Mouse (Mus musculus): ENCODE results near the gene Coa5. TPM values are rescaled to one million over a fixed set of nuclear protein-coding genes. Genes with fewer than 3 reads are reported as not detected.

Gene Coa5
- polyA plus RNA-seq, 1 experiment from 2014 or later, result 60.4 TPM

GRCm38 (mm10) chr1:37384304-37384703 is 45.6 kb downstream of the Coa5 start:
- WGBS, result 93% methylated on average over 3 of the region's 3 CpGs
- Histone ChIP-seq H3K4me3 (ENCODE audit: low read length) (no peak overlapping the region), H3K9me3 (ENCODE audit: control insufficient read depth, low read length) (no peaks in the 10 kb centered on the region), H3K27ac (ENCODE audit: low read depth, low read length) (no peak overlapping the region), H3K36me3 (ENCODE audit: control insufficient read depth, insufficient read depth, low read length) (peaks cover 15% of the 10 kb centered on the region), H3K4me2 (ENCODE audit: low read length) (no peak overlapping the region), H3K27me3 (replicated peaks; ENCODE audit: control insufficient read depth, insufficient read depth, low read length) (no peaks in the 10 kb centered on the region), H3K4me1 (ENCODE audit: control insufficient read depth, insufficient read depth, low read depth, low read length) (no peaks in the 10 kb centered on the region), H3K9ac (ENCODE audit: low read depth, low read length) (no peak overlapping the region)
- ATAC-seq, result no peak

DNA sequence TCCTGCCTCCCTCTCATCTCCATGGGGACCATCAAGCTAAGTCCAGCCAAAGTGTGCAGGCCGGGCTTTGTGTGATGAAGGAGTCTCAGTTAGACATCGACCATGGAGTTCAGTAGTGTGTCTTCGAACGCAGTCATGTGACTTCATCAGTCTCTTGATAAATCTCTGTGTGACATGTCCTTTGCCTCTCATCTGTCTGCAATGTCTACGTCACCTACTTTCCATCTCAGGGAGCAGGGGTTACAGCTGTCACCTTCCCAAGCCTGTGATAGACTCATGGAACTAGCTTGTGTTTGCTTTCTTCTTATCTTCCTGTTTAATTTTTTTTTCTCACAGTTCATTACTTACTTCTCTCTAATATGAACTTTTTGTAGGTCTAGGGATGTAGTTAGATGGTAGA is 49.0 kb downstream of the Coa5 start:
- H3K9ac ChIP-seq (ENCODE audit: low read depth, low read length), result no peak overlapping the region
- no peak overlapping the region for H3K27ac ChIP-seq (ENCODE audit: low read depth, low read length)
- H3K36me3 ChIP-seq (ENCODE audit: control insufficient read depth, insufficient read depth, low read length), result peaks cover 6% of the 10 kb centered on the region
- 92% methylated on average over 5 of the region's 5 CpGs for WGBS
- no peaks in the 10 kb centered on the region for H3K4me1 ChIP-seq (ENCODE audit: control insufficient read depth, insufficient read depth, low read depth, low read length)
- no peak for ATAC-seq
- no peak overlapping the region for H3K4me2 ChIP-seq (ENCODE audit: low read length)
- no peaks in the 10 kb centered on the region for H3K27me3 ChIP-seq (replicated peaks; ENCODE audit: control insufficient read depth, insufficient read depth, low read length)
- H3K4me3 ChIP-seq (ENCODE audit: low read length), result no peak overlapping the region
- no peaks in the 10 kb centered on the region for H3K9me3 ChIP-seq (ENCODE audit: control insufficient read depth, low read length)

DNA sequence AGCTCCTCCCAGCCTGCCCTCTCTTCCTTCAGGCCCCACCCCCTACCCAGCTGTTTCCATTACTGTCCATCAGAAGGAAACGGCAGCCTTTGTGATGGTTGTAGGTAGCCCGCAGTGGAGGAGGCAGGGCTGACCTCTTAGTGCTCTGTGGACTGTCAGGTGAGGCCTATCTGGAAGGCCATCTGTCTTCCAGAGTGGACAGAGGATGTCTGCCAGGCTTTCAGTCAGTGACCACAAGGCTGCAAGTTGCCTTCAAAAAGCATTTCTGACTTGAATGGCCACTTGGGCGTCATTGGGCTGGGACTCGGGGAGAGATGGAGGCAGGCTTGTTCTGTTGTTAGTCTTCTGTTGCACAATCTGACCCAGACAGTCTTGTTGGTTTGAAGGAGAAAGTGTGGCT is 50.4 kb downstream of the Coa5 start:
- Histone ChIP-seq H3K4me2 (ENCODE audit: low read length) (no peak overlapping the region), H3K4me3 (ENCODE audit: low read length) (no peak overlapping the region), H3K27ac (ENCODE audit: low read depth, low read length) (no peak overlapping the region), H3K9me3 (ENCODE audit: control insufficient read depth, low read length) (no peaks in the 10 kb centered on the region), H3K9ac (ENCODE audit: low read depth, low read length) (no peak overlapping the region), H3K4me1 (ENCODE audit: control insufficient read depth, insufficient read depth, low read depth, low read length) (no peaks in the 10 kb centered on the region), H3K36me3 (ENCODE audit: control insufficient read depth, insufficient read depth, low read length) (peaks cover 15% of the 10 kb centered on the region), H3K27me3 (replicated peaks; ENCODE audit: control insufficient read depth, insufficient read depth, low read length) (no peaks in the 10 kb centered on the region)
- ATAC-seq, result no peak
- WGBS, result 72% methylated on average over 4 of the region's 4 CpGs

GRCm38 (mm10) chr1:37378095-37378494 is 51.8 kb downstream of the Coa5 start:
- Histone ChIP-seq H3K27ac (ENCODE audit: low read depth, low read length) (no peak overlapping the region), H3K9me3 (ENCODE audit: control insufficient read depth, low read length) (no peaks in the 10 kb centered on the region), H3K4me2 (ENCODE audit: low read length) (no peak overlapping the region), H3K27me3 (replicated peaks; ENCODE audit: control insufficient read depth, insufficient read depth, low read length) (no peaks in the 10 kb centered on the region), H3K4me3 (ENCODE audit: low read length) (no peak overlapping the region), H3K9ac (ENCODE audit: low read depth, low read length) (no peak overlapping the region), H3K4me1 (ENCODE audit: control insufficient read depth, insufficient read depth, low read depth, low read length) (no peaks in the 10 kb centered on the region), H3K36me3 (ENCODE audit: control insufficient read depth, insufficient read depth, low read length) (peaks cover 15% of the 10 kb centered on the region)
- 91% methylated on average over 5 of the region's 5 CpGs for WGBS
- ATAC-seq, result no peak

DNA sequence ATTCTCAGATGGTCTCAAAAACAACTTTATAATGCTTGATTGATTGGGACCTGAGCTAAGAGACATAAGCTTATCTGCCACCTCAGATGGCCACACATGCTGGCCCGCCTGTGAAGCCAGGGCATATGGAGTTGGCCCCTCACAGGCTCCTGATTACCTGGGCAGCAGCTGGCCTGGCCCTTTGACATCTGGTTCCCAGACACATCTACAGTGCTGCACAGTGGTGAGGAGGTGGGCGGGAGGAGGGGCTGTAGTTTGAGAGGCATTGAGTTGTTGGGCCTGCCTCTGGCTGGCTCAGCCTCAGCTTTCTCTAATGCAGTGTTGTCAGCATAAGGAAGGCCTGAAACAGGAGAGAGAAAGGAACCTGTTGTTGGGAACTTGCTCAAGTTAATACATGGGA is 53.2 kb downstream of the Coa5 start:
- Histone ChIP-seq H3K36me3 (ENCODE audit: control insufficient read depth, insufficient read depth, low read length) (peaks cover 26% of the 10 kb centered on the region), H3K4me3 (ENCODE audit: low read length) (no peak overlapping the region), H3K4me2 (ENCODE audit: low read length) (no peak overlapping the region), H3K27me3 (replicated peaks; ENCODE audit: control insufficient read depth, insufficient read depth, low read length) (no peaks in the 10 kb centered on the region), H3K9me3 (ENCODE audit: control insufficient read depth, low read length) (no peaks in the 10 kb centered on the region), H3K4me1 (ENCODE audit: control insufficient read depth, insufficient read depth, low read depth, low read length) (no peaks in the 10 kb centered on the region), H3K27ac (ENCODE audit: low read depth, low read length) (no peak overlapping the region), H3K9ac (ENCODE audit: low read depth, low read length) (no peak overlapping the region)
- WGBS, result 90% methylated on average over 2 of the region's 2 CpGs
- ATAC-seq, result no peak

DNA sequence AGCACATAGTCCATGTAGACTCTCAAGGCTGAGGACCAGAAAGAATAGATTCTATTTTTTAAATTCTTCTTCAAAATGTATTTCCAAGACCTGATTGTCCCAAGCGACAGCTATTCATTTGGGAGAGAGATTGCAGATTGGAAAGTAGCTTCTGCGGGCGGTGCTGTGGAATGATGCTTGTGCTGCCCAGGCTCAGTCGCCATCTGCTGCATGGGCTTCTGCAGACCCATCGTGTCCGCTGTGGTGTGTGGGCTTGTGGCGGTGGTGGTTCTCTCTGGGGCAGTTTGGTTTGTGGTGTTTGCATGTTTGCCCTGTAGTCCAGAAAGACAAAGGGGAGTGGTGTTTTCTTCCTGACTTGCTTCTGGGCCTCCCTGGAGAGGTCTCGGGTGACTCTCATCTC is 53.7 kb downstream of the Coa5 start:
- Histone ChIP-seq H3K36me3 (ENCODE audit: control insufficient read depth, insufficient read depth, low read length) (peaks cover 29% of the 10 kb centered on the region), H3K4me3 (ENCODE audit: low read length) (no peak overlapping the region), H3K9ac (ENCODE audit: low read depth, low read length) (no peak overlapping the region), H3K4me2 (ENCODE audit: low read length) (no peak overlapping the region), H3K27me3 (replicated peaks; ENCODE audit: control insufficient read depth, insufficient read depth, low read length) (no peaks in the 10 kb centered on the region), H3K27ac (ENCODE audit: low read depth, low read length) (no peak overlapping the region), H3K9me3 (ENCODE audit: control insufficient read depth, low read length) (no peaks in the 10 kb centered on the region), H3K4me1 (ENCODE audit: control insufficient read depth, insufficient read depth, low read depth, low read length) (no peaks in the 10 kb centered on the region)
- no peak for ATAC-seq
- 95% methylated on average over 8 of the region's 8 CpGs for WGBS

DNA sequence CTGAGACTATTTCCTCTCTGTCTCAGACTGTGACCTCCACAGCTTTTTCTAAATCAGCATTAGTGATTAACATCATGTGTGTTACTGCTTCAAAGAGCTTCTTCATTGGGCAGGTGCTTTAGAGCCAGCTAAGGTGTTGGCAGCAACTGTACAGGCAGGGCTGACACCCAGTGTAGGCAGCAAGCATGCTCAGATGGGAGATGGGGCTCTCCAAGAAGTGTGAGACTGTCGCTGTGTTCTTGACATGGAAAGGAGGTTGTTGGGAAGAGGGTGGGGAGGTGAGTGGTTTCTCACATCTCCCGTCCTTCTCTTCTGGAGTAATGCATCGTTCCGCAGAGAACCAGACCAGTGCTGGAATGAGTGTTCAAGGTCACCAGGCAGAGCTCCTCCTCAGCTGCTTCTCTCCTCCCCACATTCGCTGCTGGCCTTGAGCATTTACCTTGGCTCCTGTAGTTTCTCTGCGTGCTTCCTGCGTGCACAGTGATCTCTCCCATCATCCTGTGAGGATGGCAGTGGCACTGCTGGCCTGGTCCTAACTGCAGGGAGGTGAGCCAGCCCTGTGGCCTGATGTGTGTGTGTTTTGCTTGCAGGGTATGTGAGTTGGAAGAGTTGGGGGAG is 61.0 kb downstream of the Coa5 start:
- Histone ChIP-seq H3K27me3 (replicated peaks; ENCODE audit: control insufficient read depth, insufficient read depth, low read length) (no peaks in the 10 kb centered on the region), H3K9ac (ENCODE audit: low read depth, low read length) (no peak overlapping the region), H3K4me3 (ENCODE audit: low read length) (no peak overlapping the region), H3K4me2 (ENCODE audit: low read length) (no peak overlapping the region), H3K9me3 (ENCODE audit: control insufficient read depth, low read length) (no peaks in the 10 kb centered on the region), H3K36me3 (ENCODE audit: control insufficient read depth, insufficient read depth, low read length) (peaks cover 49% of the 10 kb centered on the region), H3K4me1 (ENCODE audit: control insufficient read depth, insufficient read depth, low read depth, low read length) (no peaks in the 10 kb centered on the region), H3K27ac (ENCODE audit: low read depth, low read length) (no peak overlapping the region)
- 88% methylated on average over 7 of the region's 7 CpGs for WGBS
- ATAC-seq, result no peak

GRCm38 (mm10) chr1:37368125-37368524 is 61.8 kb downstream of the Coa5 start:
- Histone ChIP-seq H3K4me1 (ENCODE audit: control insufficient read depth, insufficient read depth, low read depth, low read length) (no peaks in the 10 kb centered on the region), H3K4me2 (ENCODE audit: low read length) (no peak overlapping the region), H3K9ac (ENCODE audit: low read depth, low read length) (no peak overlapping the region), H3K27ac (ENCODE audit: low read depth, low read length) (no peak overlapping the region), H3K27me3 (replicated peaks; ENCODE audit: control insufficient read depth, insufficient read depth, low read length) (no peaks in the 10 kb centered on the region), H3K9me3 (ENCODE audit: control insufficient read depth, low read length) (no peaks in the 10 kb centered on the region), H3K36me3 (ENCODE audit: control insufficient read depth, insufficient read depth, low read length) (peaks cover 50% of the 10 kb centered on the region), H3K4me3 (ENCODE audit: low read length) (no peak overlapping the region)
- 92% methylated on average over 10 of the region's 10 CpGs for WGBS
- ATAC-seq, result no peak
